Mouse (Mus musculus) liver, postnatal 0 days (tissue): ENCODE data around the gene Kcnh4. TPM values are rescaled to one million over a fixed set of nuclear protein-coding genes. Genes with fewer than 3 reads are reported as not detected.
"Not testable (repeated sequence)": the region's sequence is repeated elsewhere in the genome, so short reads cannot be mapped to it uniquely, and the experiment has no call there.

Experiments
- ATAC-seq: fragments of 200-750 bp; cut with Nextera tagmentation; 2 replicates; pipeline ENCODE4 v1.8.0; 2017; ENCODE audit warnings: mild to moderate bottlenecking, moderate library complexity
- DNase-seq: peaks from one replicate; pipeline ENCODE4 v3.0.0-alpha.2; 2016
- H3K27ac ChIP-seq: fragments of 300-500 bp; sonication (generic); 2 replicates; pipeline ENCODE4 v1.5.1; 2014; ENCODE audit warnings: antibody characterized with exemption, moderate library complexity, mild to moderate bottlenecking, low read depth
- H3K27me3 ChIP-seq: fragments of 300-500 bp; sonication (generic); 2 replicates; pipeline ENCODE4 v1.6.1; 2014; ENCODE audit warnings: low read length, control low read depth, mixed read lengths; ENCODE audit not compliant: insufficient read depth
- H3K36me3 ChIP-seq: fragments of 300-500 bp; sonication (generic); replicated peaks from 2 replicates; pipeline ENCODE4 v1.6.1; 2014; ENCODE audit warnings: mild to moderate bottlenecking, control low read depth, low read length, moderate library complexity, mixed read lengths; ENCODE audit not compliant: insufficient read depth
- H3K4me1 ChIP-seq: fragments of 300-500 bp; sonication (generic); 2 replicates; pipeline ENCODE4 v1.6.1; 2014; ENCODE audit warnings: antibody characterized with exemption, mild to moderate bottlenecking, control low read depth; ENCODE audit not compliant: insufficient read depth
- H3K4me2 ChIP-seq: fragments of 300-500 bp; sonication (generic); 2 replicates; pipeline ENCODE4 v1.6.1; 2014; ENCODE audit warnings: low read depth, mild to moderate bottlenecking, low read length, moderate library complexity, mixed read lengths
- H3K4me3 ChIP-seq: fragments of 300-500 bp; sonication (generic); 2 replicates; pipeline ENCODE4 v1.5.1; 2014; ENCODE audit warnings: low read depth, low read length
- H3K9ac ChIP-seq: fragments of 300-500 bp; sonication (generic); replicated peaks from 2 replicates; pipeline ENCODE4 v1.6.1; 2014; ENCODE audit warnings: mild to moderate bottlenecking, moderate library complexity
- H3K9me3 ChIP-seq: fragments of 300-500 bp; sonication (generic); 2 replicates; pipeline ENCODE4 v1.6.1; 2016; ENCODE audit warnings: mild to moderate bottlenecking, control low read depth, low read length, mixed read lengths
- CTCF ChIP-seq: sonication (generic); IDR thresholded peaks from 2 replicates; pipeline ENCODE4 v1.5.1; 2016; ENCODE audit warnings: antibody characterized with exemption, low read depth
- EP300 ChIP-seq: IDR thresholded peaks from 2 replicates; pipeline ENCODE4 v1.6.1; 2016; ENCODE audit warnings: antibody characterized with exemption, low read depth, mild to moderate bottlenecking
- WGBS: fragments of 180-500 bp; shearing (Covaris S2); extraction: QIAGEN DNeasy Blood & Tissue Kit; methylation state at CpG from one replicate; pipeline ENCODE4 v1.1.7; 2014; ENCODE audit not compliant: insufficient replicate concordance; 5-methylcytosine and 5-hydroxymethylcytosine counted together
- polyA plus RNA-seq: library from polyadenylated mRNA; unstranded; fragments of >200 nt; fragmentation: Nextera tagmentation; extraction: Ambion mirVana; gene quantifications from 2 replicates; pipeline ENCODE4 v1.2.1, GENCODE M21; 2015

The Kcnh4 gene
- polyA plus RNA-seq, 1 experiment from 2014 or later = not detected

GRCm38 (mm10) chr11:100795386-100795785 is 35.6 kb upstream of the Kcnh4 start:
- no peak overlapping the region for H3K27ac ChIP-seq
- no peaks in the 10 kb centered on the region for H3K27me3 ChIP-seq
- peaks cover 49% of the 10 kb centered on the region for H3K36me3 ChIP-seq
- TF ChIP-seq EP300 = no peak
- no peak for TF ChIP-seq CTCF
- no peaks in the 10 kb centered on the region for H3K4me1 ChIP-seq
- ATAC-seq (no peak), DNase-seq (no peak)
- no peaks in the 10 kb centered on the region for H3K9me3 ChIP-seq
- H3K4me3 ChIP-seq = no peak overlapping the region
- 86% methylated on average over 2 of the region's 2 CpGs for WGBS
- H3K4me2 ChIP-seq = no peak overlapping the region
- no peak overlapping the region for H3K9ac ChIP-seq

GRCm38 (mm10) chr11:100791457-100792049 is 31.8 kb upstream of the Kcnh4 start:
- TF ChIP-seq CTCF (no peak), EP300 (no peak)
- no peak for DNase-seq
- H3K9ac ChIP-seq = no peak overlapping the region
- no peak overlapping the region for H3K27ac ChIP-seq
- H3K27me3 ChIP-seq = no peaks in the 10 kb centered on the region
- WGBS = 85% methylated on average over 2 of the region's 2 CpGs
- H3K4me1 ChIP-seq = no peaks in the 10 kb centered on the region
- H3K4me2 ChIP-seq = no peak overlapping the region
- no peak overlapping the region for H3K4me3 ChIP-seq
- H3K9me3 ChIP-seq = no peaks in the 10 kb centered on the region
- peaks cover 57% of the 10 kb centered on the region for H3K36me3 ChIP-seq
- ATAC-seq = no peak

DNA sequence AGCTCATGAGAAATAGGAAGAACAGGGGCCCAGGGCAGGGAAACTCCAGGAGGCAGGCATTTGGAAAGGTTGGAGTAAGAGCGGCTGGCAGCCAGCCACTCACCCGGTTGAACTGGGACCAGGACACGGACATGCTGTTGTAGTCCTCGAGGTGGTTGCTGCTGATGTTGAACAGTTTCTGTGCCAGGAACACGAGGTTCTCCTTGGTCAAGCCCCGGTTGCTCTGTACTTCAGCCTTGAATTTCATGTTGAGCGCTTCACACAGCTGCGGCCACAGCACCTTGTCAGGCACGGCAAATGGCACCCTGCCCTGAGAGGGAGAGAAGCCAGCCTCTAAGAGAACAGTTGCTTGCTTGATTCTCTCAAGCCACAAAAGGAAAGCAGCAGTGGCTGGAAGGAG is 30.9 kb upstream of the Kcnh4 start:
- H3K36me3 ChIP-seq = peaks cover 57% of the 10 kb centered on the region
- not testable (repeated sequence) for H3K4me2 ChIP-seq, H3K27me3 ChIP-seq, H3K4me1 ChIP-seq, ATAC-seq, H3K9ac ChIP-seq, H3K4me3 ChIP-seq, H3K9me3 ChIP-seq, DNase-seq, H3K27ac ChIP-seq
- 91% methylated on average over 9 of the region's 9 CpGs for WGBS

DNA sequence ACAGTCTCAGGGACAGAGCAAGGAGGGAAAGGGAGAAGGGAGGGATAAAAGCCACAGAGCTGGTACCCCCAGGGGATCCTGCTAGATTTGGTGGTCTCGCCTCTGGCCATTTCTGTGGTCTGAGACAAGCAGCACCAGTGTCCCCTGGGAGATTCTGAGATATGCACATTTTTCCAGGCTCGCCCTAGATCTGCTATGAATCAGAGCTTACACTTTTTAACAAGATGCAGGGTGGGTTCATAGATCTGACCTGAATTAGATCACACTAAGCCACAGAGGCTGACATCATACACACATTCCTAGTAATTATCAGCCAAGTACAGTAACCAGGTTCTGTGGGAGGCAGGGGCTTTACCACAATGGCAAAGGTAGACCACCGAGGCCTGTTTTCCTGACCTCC is 30.0 kb upstream of the Kcnh4 start:
- 91% methylated on average over 3 of the region's 3 CpGs for WGBS
- no peak for ATAC-seq
- H3K4me2 ChIP-seq = no peak overlapping the region
- no peak overlapping the region for H3K9ac ChIP-seq
- no peaks in the 10 kb centered on the region for H3K27me3 ChIP-seq
- DNase-seq = no peak
- TF ChIP-seq EP300 (no peak), CTCF (no peak)
- no peak overlapping the region for H3K27ac ChIP-seq
- H3K36me3 ChIP-seq = peaks cover 61% of the 10 kb centered on the region
- H3K9me3 ChIP-seq = no peaks in the 10 kb centered on the region
- H3K4me3 ChIP-seq = no peak overlapping the region
- H3K4me1 ChIP-seq = no peaks in the 10 kb centered on the region

GRCm38 (mm10) chr11:100785774-100786173 is 26.0 kb upstream of the Kcnh4 start:
- Histone ChIP-seq H3K4me1 (no peaks in the 10 kb centered on the region), H3K36me3 (peaks cover 71% of the 10 kb centered on the region), H3K9ac (no peak overlapping the region), H3K9me3 (no peaks in the 10 kb centered on the region), H3K27ac (no peak overlapping the region), H3K4me3 (no peak overlapping the region), H3K4me2 (no peak overlapping the region), H3K27me3 (no peaks in the 10 kb centered on the region)
- TF ChIP-seq EP300 (no peak), CTCF (no peak)
- WGBS = 90% methylated on average over 2 of the region's 2 CpGs
- ATAC-seq = no peak
- no peak for DNase-seq

GRCm38 (mm10) chr11:100784286-100784685 is 24.5 kb upstream of the Kcnh4 start:
- Histone ChIP-seq H3K36me3 (peaks cover 78% of the 10 kb centered on the region), H3K9ac (no peak overlapping the region), H3K4me1 (no peaks in the 10 kb centered on the region), H3K27ac (no peak overlapping the region), H3K27me3 (no peaks in the 10 kb centered on the region), H3K9me3 (no peaks in the 10 kb centered on the region), H3K4me3 (no peak overlapping the region), H3K4me2 (no peak overlapping the region)
- ATAC-seq (no peak), DNase-seq (no peak)
- TF ChIP-seq EP300 (no peak), CTCF (no peak)
- 81% methylated on average over 8 of the region's 8 CpGs for WGBS

DNA sequence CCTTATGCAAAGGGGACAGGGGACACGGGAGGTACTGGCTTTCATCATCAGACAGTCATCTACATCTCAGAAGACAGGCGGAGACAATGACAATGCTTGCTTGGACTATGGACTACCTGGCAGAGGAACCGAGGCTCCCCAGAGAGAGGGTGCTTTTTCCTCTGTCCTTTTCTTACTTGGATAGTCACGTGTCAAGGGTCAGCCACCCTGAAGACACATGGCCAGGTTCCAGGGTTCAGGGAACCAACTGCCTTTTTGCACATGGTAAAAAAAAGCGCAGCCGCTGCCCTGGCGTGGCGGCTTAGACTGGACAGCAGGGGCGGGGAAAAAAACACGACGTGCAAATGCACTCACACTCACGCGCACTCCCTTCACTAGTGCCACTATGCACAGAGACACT is 22.8 kb upstream of the Kcnh4 start:
- TF ChIP-seq EP300 (no peak), CTCF (no peak)
- Histone ChIP-seq H3K4me3 (no peak overlapping the region), H3K27me3 (no peaks in the 10 kb centered on the region), H3K4me2 (no peak overlapping the region), H3K27ac (no peak overlapping the region), H3K9me3 (no peaks in the 10 kb centered on the region), H3K9ac (no peak overlapping the region), H3K4me1 (no peaks in the 10 kb centered on the region), H3K36me3 (peaks cover 66% of the 10 kb centered on the region)
- WGBS = 90% methylated on average over 13 of the region's 13 CpGs
- ATAC-seq (no peak), DNase-seq (no peak)
